Mouse (Mus musculus) kidney, adult 2 months (tissue): ENCODE results near the gene Lgals3bp.

Source experiments
- CTCF ChIP-seq: fragments of 200-500 bp; conservative IDR thresholded peaks from 2 replicates; pipeline ENCODE4 v1.5.1; 2011; ENCODE audit warnings: low read depth, mild to moderate bottlenecking, control low read depth, low read length, moderate library complexity, mixed read lengths; ENCODE audit not compliant: insufficient read depth, insufficient read length
- POLR2A ChIP-seq: fragments of 200-500 bp; IDR thresholded peaks from one replicate; pipeline ENCODE4 v1.6.1; 2011; ENCODE audit warnings: low read depth, low read length, control low read depth

GRCm38 (mm10) chr11:118405311-118405710, 3.4 kb upstream of the Lgals3bp start:
- TF ChIP-seq CTCF (no peak), POLR2A (no peak)
